Mouse (Mus musculus) kidney, adult 11 months (tissue): ENCODE data around the gene Rpl38.
A peak's percentile ranks its signal among the peaks of the same experiment; 100 is the strongest.
"Not testable (repeated sequence)": the region's sequence is repeated elsewhere in the genome, so short reads cannot be mapped to it uniquely, and the experiment has no call there.

Source experiments
- DNase-seq: peaks from one replicate; pipeline ENCODE4 v3.0.0; 2022

The Rpl38 gene

GRCm38 (mm10) chr11:114657737-114658136, 10.6 kb upstream of the Rpl38 start:
- peak; percentile 20 for DNase-seq

- DNase-seq, result no peak
Measured at GRCm38 (mm10) chr11:114662161-114662560, 6.2 kb upstream of the Rpl38 start.

GRCm38 (mm10) chr11:114662746-114663362, 5.5 kb upstream of the Rpl38 start:
- DNase-seq, result no peak

- DNase-seq, result no peak
Measured at GRCm38 (mm10) chr11:114664164-114664563, 4.2 kb upstream of the Rpl38 start.

- DNase-seq, result no peak
Measured at GRCm38 (mm10) chr11:114665463-114665862, 2.9 kb upstream of the Rpl38 start.

- DNase-seq, result no peak
Measured at GRCm38 (mm10) chr11:114666786-114667185, 1.5 kb upstream of the Rpl38 start.

GRCm38 (mm10) chr11:114667236-114667931, 940 bp upstream of the Rpl38 start:
- no peak for DNase-seq

- not testable (repeated sequence) for DNase-seq
Measured at GRCm38 (mm10) chr11:114667932-114668285, 415 bp upstream of the Rpl38 start.

- DNase-seq, result peak; percentile 67
Measured at GRCm38 (mm10) chr11:114668741-114669623, 658 bp downstream of the Rpl38 start.

- no peak for DNase-seq
Measured at GRCm38 (mm10) chr11:114669651-114670168, 1.4 kb downstream of the Rpl38 start.

- DNase-seq, result no peak
Measured at GRCm38 (mm10) chr11:114671147-114671546, 2.8 kb downstream of the Rpl38 start.

- peak; percentile 71 for DNase-seq
Measured at GRCm38 (mm10) chr11:114672794-114673718, 4.7 kb downstream of the Rpl38 start.

- no peak for DNase-seq
Measured at GRCm38 (mm10) chr11:114673719-114674050, 5.4 kb downstream of the Rpl38 start.

- no peak for DNase-seq
Measured at GRCm38 (mm10) chr11:114674180-114674579, 5.9 kb downstream of the Rpl38 start.

- not testable (repeated sequence) for DNase-seq
Measured at GRCm38 (mm10) chr11:114674796-114675195, 6.5 kb downstream of the Rpl38 start.

- DNase-seq, result peak; percentile 81
Measured at GRCm38 (mm10) chr11:114675341-114675825, 7.1 kb downstream of the Rpl38 start, which contains the start of gene Ttyh2. TSS of gene Ttyh2 (plus strand) at chr11:114675431.

GRCm38 (mm10) chr11:114675826-114676401, 7.6 kb downstream of the Rpl38 start:
- DNase-seq, result no peak

GRCm38 (mm10) chr11:114676431-114676830, 8.1 kb downstream of the Rpl38 start:
- DNase-seq, result peak; percentile 88

- DNase-seq, result no peak
Measured at GRCm38 (mm10) chr11:114676896-114677530, 8.7 kb downstream of the Rpl38 start.

- DNase-seq, result no peak
Measured at GRCm38 (mm10) chr11:114679582-114679981, 11.3 kb downstream of the Rpl38 start.

- DNase-seq, result no peak
Measured at GRCm38 (mm10) chr11:114680291-114680690, 12.0 kb downstream of the Rpl38 start.
